In genomic region chr1:153669086-153669485, GRCm38 (mm10) we compare ENCODE assay signal across 9 mouse cellular contexts. TPM values are rescaled to one million over a fixed set of nuclear protein-coding genes. Genes with fewer than 3 reads are reported as not detected.
DNase-seq lines count a peak whose midpoint lies in the region; ATAC-seq and TF ChIP-seq lines count a peak whose summit lies in the region.
"Had no signal": no experiment of that assay in that cellular context is flagged by ENCODE, and none has a peak within 500 bp of the region (broad histone marks: within the 10 kb centered on the region; RNA-seq: fewer than 3 reads in every experiment).

No protein-coding gene starts in this region.

- no peak for TF ChIP-seq CTCF in heart, postnatal 0 days (IDR thresholded peaks at IDR 0.05; ENCODE audit: low read depth)

- no peak overlapping the region for H3K4me2 ChIP-seq in heart, postnatal 0 days (ENCODE audit: low read depth, low read length)
- H3K4me2 ChIP-seq in hindbrain, embryonic 15.5 days, result peak overlapping the region; percentile 13
- H3K4me2 ChIP-seq: limb, embryonic 12.5 days had no signal

- peaks cover 4% of the 10 kb centered on the region; the same call in 1 of the 2 replicates for H3K4me1 ChIP-seq in heart, postnatal 0 days (ENCODE audit: control insufficient read depth, insufficient read depth)
- H3K4me1 ChIP-seq in hindbrain, embryonic 15.5 days (replicated peaks), result peaks cover 58% of the 10 kb centered on the region

- 0 out of 2 replicates have a peak, but pooled peaks have one; percentile 5 for ATAC-seq in heart, postnatal 0 days (ENCODE audit: insufficient read depth, low read depth)
- ATAC-seq in hindbrain, embryonic 15.5 days (ENCODE audit: low FRiP score, low read depth), result no peak

- 0 out of 2 replicates have a peak, but pooled peaks cover 9% of the 10 kb centered on the region for H3K27me3 ChIP-seq in heart, postnatal 0 days (ENCODE audit: control insufficient read depth, insufficient read depth, low read length)
- no peaks in the 10 kb centered on the region for H3K27me3 ChIP-seq in hindbrain, embryonic 15.5 days

- H3K27ac ChIP-seq in heart, postnatal 0 days (ENCODE audit: low read depth), result no peak overlapping the region
- H3K27ac ChIP-seq in hindbrain, embryonic 15.5 days (replicated peaks), result peak overlapping the region; percentile 44; the same call in 1 of the 2 replicates
- H3K27ac ChIP-seq: limb, embryonic 12.5 days; macrophage had no signal

- H3K36me3 ChIP-seq in heart, postnatal 0 days (replicated peaks; ENCODE audit: control insufficient read depth, insufficient read depth, low read length), result no peaks in the 10 kb centered on the region
- H3K36me3 ChIP-seq in hindbrain, embryonic 15.5 days, result no peaks in the 10 kb centered on the region
- H3K36me3 ChIP-seq: limb, embryonic 12.5 days had no signal

- H3K4me3 ChIP-seq in heart, postnatal 0 days (ENCODE audit: low read depth, low read length), result no peak overlapping the region
- no peak overlapping the region for H3K4me3 ChIP-seq in hindbrain, embryonic 15.5 days
- H3K4me3 ChIP-seq: limb, embryonic 12.5 days had no signal

- no peaks in the 10 kb centered on the region for H3K9me3 ChIP-seq in heart, postnatal 0 days (replicated peaks; ENCODE audit: control insufficient read depth, low read length)
- no peaks in the 10 kb centered on the region for H3K9me3 ChIP-seq in hindbrain, embryonic 15.5 days
- H3K9me3 ChIP-seq: limb, embryonic 12.5 days had no signal

- peak; percentile 41 for DNase-seq in heart, postnatal 0 days (ENCODE audit: low spot score)
- DNase-seq in heart, postnatal 36 days, result no peak
- peak; percentile 65 for DNase-seq in Muller cell, postnatal 12 days (ENCODE audit: inconsistent ontology term)
- DNase-seq in adrenal gland, adult 2 months, result peak; percentile 76
- no peak for DNase-seq in ovary, postnatal 14 days (ENCODE audit: low spot score)
- DNase-seq in thymus, postnatal 25 days, result no peak

- TF ChIP-seq EP300 in heart, postnatal 0 days (IDR thresholded peaks at IDR 0.05; ENCODE audit: low read depth), result no peak

- WGBS in heart, postnatal 0 days, result 16% methylated on average over 7 of the region's 7 CpGs
- WGBS in hindbrain, embryonic 15.5 days, result 29% methylated on average over 7 of the region's 7 CpGs

- intact Hi-C loops in heart, postnatal 36 days (cut with DNase I), result no loop called here

- no peak overlapping the region for H3K9ac ChIP-seq in heart, postnatal 0 days (replicated peaks; ENCODE audit: low read depth, low read length)
- no peak overlapping the region for H3K9ac ChIP-seq in hindbrain, embryonic 15.5 days
- H3K9ac ChIP-seq: limb, embryonic 12.5 days had no signal

RNA-seq across cellular contexts. Expression of gene Rgs8, which starts 16.3 kb away (rescaled TPM):
- 0.08 TPM in 1 of 2 replicates, not detected in the other for total RNA-seq in heart, postnatal 0 days (2014; rRNA removed; ENCODE audit: low replicate concordance)
- 0.03 and 0.05 TPM in 2 replicates for polyA plus RNA-seq in heart, postnatal 0 days (2015; fragmentation: Nextera tagmentation; extraction: Ambion mirVana)
- not detected for total RNA-seq in heart, postnatal 36 days (2021)
- total RNA-seq in adrenal gland, adult 2 months (2021), result under 1 TPM in 1 of 2 experiments, not detected in 1; 0.10 TPM
- 0.02 TPM in 2 replicates for polyA plus RNA-seq in adrenal gland, adult 2 months (2012; rRNA removed)
- 21.2 and 21.6 TPM in 2 replicates for polyA plus RNA-seq in hindbrain, embryonic 15.5 days (2015; fragmentation: Nextera tagmentation; extraction: Ambion mirVana)
- polyA plus RNA-seq: macrophage had no signal

Comparison
In these comparisons a context has a peak if more than half of its experiments do, and no peak if none do; other contexts are left out.
1. DNase-seq: peak in heart, postnatal 0 days (single experiment), Muller cell, postnatal 12 days (single experiment) and adrenal gland, adult 2 months (single experiment); none in heart, postnatal 36 days (0 of 2), ovary, postnatal 14 days (single experiment) and thymus, postnatal 25 days (single experiment).